Mouse (Mus musculus) leukemia stem cell, adult 10-12 weeks (primary cell): Measurements from ENCODE around the gene Olfr351. TPM values are rescaled to one million over a fixed set of nuclear protein-coding genes. Genes with fewer than 3 reads are reported as not detected.

Experiments used
- polyA plus RNA-seq: library from polyadenylated mRNA; stranded (reverse); fragments of >175 nt; gene quantifications from 2 replicates; pipeline ENCODE4 v1.2.3, GENCODE M21; 2012; ENCODE audit warnings: low replicate concordance

Olfr351 gene
- polyA plus RNA-seq: not detected in 2 replicates

DNA sequence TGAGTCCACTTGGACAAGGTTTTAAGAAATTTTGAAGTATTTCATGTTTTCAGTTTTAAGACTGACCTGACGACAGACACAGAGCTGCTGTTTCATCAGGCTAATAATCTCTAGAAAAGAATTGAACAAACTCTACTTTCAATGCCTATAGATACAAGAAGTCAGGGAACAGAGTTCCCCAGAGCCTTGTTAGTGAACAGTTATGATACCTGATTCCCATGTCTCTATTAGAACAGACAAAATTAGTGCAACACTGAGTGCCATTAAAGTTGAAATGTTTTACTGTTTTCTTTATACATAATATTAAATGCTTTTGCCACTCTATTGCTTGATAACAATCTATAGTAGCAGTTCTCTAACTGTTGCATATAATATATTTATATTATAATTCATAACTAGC is at the start of gene Olfr351:
Olfr351 (minus strand) TSS at position 101 of the 400 bp plus-strand sequence.

DNA sequence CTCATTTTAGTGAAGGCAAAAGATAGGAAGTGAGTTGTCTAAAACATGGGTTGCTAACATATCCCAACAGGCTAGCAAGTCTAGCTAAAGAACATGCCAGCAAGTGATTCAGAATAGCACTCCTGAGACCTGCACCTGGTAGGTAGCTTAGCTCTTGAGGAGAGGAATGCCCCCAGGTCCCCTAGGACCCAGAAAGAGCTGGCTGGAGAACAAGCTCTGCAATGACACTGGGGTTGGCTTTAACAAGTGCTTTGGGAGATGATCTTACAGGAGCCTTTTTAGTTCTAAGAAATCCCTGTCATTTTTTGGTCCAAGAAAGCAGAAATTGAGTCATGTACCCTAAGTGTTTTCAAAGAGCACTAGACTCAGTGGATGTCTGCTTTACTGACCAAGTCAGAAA is 42.9 kb upstream of the Olfr351 start, which contains the start of gene Olfr354:
Olfr354 (plus strand) TSS at position 301 of the 400 bp plus-strand sequence.

GRCm38 (mm10) chr2:36892836-36893235 is 30.4 kb upstream of the Olfr351 start, which contains the start of gene Olfr353:
Gene Olfr353 (minus strand): TSS chr2:36892936.

DNA sequence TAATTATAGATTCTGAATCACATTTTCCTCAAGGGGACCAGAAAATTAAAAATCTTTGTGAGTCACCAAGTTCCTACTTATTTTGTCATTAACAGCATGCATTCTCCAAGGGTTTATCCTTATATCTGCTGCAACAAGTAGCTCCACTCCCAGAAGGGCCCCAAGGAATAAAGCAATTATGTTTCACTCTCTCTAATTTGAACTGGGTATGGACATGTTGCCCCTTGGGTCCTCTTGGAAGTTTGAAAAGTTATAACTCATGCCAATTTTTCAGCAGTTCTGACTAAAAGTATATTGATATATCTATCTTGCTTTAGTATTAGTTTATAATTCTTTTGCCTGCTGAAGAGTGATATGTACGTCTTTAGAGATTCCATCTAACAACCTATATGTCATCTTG is 5.7 kb upstream of the Olfr351 start, which contains the start of gene Olfr352:
Olfr352 (plus strand) TSS at position 301 of the 400 bp plus-strand sequence.

DNA sequence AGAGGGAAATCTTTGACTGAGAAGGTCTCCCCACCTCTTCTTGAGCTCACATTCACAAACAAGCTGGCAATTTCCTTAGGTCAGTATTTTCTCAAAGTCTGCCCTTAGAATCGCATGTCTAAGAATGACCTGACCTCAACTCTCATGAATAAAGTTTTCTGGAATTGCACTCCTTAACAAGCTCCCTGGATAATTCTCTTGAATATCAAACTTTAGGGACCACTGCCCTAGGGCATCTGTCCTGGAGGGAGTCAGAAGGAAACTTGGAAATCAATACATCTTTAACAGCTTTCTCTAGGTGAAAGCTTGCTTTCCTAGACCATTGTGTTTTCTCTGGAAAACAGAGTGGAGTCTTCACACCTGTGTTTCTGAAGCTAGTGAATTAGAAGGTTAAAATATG is 16.4 kb downstream of the Olfr351 start, which contains the start of gene Olfr350:
Olfr350 (plus strand) TSS at position 301 of the 400 bp plus-strand sequence.

GRCm38 (mm10) chr2:36816932-36817331 is 45.5 kb downstream of the Olfr351 start, which contains the start of gene Olfr3:
Gene Olfr3 (minus strand): TSS chr2:36817032.

Other genes starting within 250 kb of the Olfr351 start
- gene Olfr345, start 222.6 kb downstream of the Olfr351 start, polyA plus RNA-seq: not detected in 2 replicates
- not detected in 2 replicates for gene Olfr346, start 176.9 kb downstream of the Olfr351 start, polyA plus RNA-seq
- gene Olfr347, start 130.8 kb downstream of the Olfr351 start, polyA plus RNA-seq: 0.05 TPM in 1 of 2 replicates, not detected in the other
- gene Olfr348, start 78.4 kb downstream of the Olfr351 start, polyA plus RNA-seq: not detected in 2 replicates
- 0.03 TPM in 1 of 2 replicates, not detected in the other for gene Olfr50, start 72.1 kb downstream of the Olfr351 start, polyA plus RNA-seq
- gene Olfr3, start 45.6 kb downstream of the Olfr351 start, polyA plus RNA-seq: not detected in 2 replicates
- gene Olfr350, start 16.4 kb downstream of the Olfr351 start, polyA plus RNA-seq: not detected in 2 replicates
- gene Olfr352, start 5.8 kb upstream of the Olfr351 start, polyA plus RNA-seq: not detected in 2 replicates
- 0.03 TPM in 1 of 2 replicates, not detected in the other for gene Olfr353, start 30.3 kb upstream of the Olfr351 start, polyA plus RNA-seq
- not detected in 2 replicates for gene Olfr354, start 43.0 kb upstream of the Olfr351 start, polyA plus RNA-seq
- gene Olfr355, start 66.2 kb upstream of the Olfr351 start, polyA plus RNA-seq: not detected in 2 replicates
- gene Olfr356, start 74.5 kb upstream of the Olfr351 start, polyA plus RNA-seq: not detected in 2 replicates
- gene Olfr357, start 131.2 kb upstream of the Olfr351 start, polyA plus RNA-seq: 0.03 TPM in 1 of 2 replicates, not detected in the other
- not detected in 2 replicates for gene Olfr358, start 146.7 kb upstream of the Olfr351 start, polyA plus RNA-seq
- gene Olfr360, start 203.1 kb upstream of the Olfr351 start, polyA plus RNA-seq: not detected in 2 replicates
- gene Olfr361, start 226.6 kb upstream of the Olfr351 start, polyA plus RNA-seq: not detected in 2 replicates